Mouse (Mus musculus) heart, embryonic 16.5 days (tissue): ENCODE data around the gene Grm7. TPM values are rescaled to one million over a fixed set of nuclear protein-coding genes. Genes with fewer than 3 reads are reported as not detected.

Source experiments
- ATAC-seq: fragments of 200-750 bp; cut with Nextera tagmentation; replicated peaks from 2 replicates; pipeline ENCODE4 v1.8.0; 2017; ENCODE audit warnings: moderate number of reproducible peaks; ENCODE audit not compliant: insufficient read depth, low FRiP score; ENCODE audit errors: extremely low read depth
- H3K27ac ChIP-seq: fragments of 300-500 bp; sonication (generic); 2 replicates; pipeline ENCODE4 v1.5.1; 2014; ENCODE audit warnings: mild to moderate bottlenecking, low read length, control low read depth, moderate library complexity
- H3K27me3 ChIP-seq: fragments of 300-500 bp; sonication (generic); 2 replicates; pipeline ENCODE4 v1.6.1; 2014; ENCODE audit warnings: low read length, mixed read lengths; ENCODE audit not compliant: control insufficient read depth, insufficient read depth
- H3K36me3 ChIP-seq: fragments of 300-500 bp; sonication (generic); 2 replicates; pipeline ENCODE4 v1.6.1; 2014; ENCODE audit not compliant: control insufficient read depth, insufficient read depth
- H3K4me1 ChIP-seq: fragments of 300-500 bp; sonication (generic); 2 replicates; pipeline ENCODE4 v1.6.1; 2014; ENCODE audit warnings: low read length, mixed read lengths; ENCODE audit not compliant: control insufficient read depth, insufficient read depth
- H3K4me2 ChIP-seq: fragments of 300-500 bp; sonication (generic); 2 replicates; pipeline ENCODE4 v1.6.1; 2014; ENCODE audit warnings: low read depth, mild to moderate bottlenecking, control low read depth, low read length
- H3K4me3 ChIP-seq: fragments of 300-500 bp; sonication (generic); 2 replicates; pipeline ENCODE4 v1.5.1; 2014; ENCODE audit warnings: mild to moderate bottlenecking, control low read depth, low read length
- H3K9ac ChIP-seq: fragments of 300-500 bp; sonication (generic); 2 replicates; pipeline ENCODE4 v1.6.1; 2014; ENCODE audit warnings: low read length, control low read depth
- H3K9me3 ChIP-seq: fragments of 300-500 bp; sonication (generic); replicated peaks from 2 replicates; pipeline ENCODE4 v1.6.1; 2016; ENCODE audit warnings: low read length; ENCODE audit not compliant: control insufficient read depth
- WGBS: fragments of 180-500 bp; shearing (Covaris S2); extraction: QIAGEN DNeasy Blood & Tissue Kit; methylation state at CpG from one replicate; pipeline ENCODE4 v1.1.7; 2014; 5-methylcytosine and 5-hydroxymethylcytosine counted together
- polyA plus RNA-seq: library from polyadenylated mRNA; unstranded; fragments of >200 nt; fragmentation: Nextera tagmentation; extraction: Ambion mirVana; gene quantifications from 2 replicates; pipeline ENCODE4 v1.2.1, GENCODE M21; 2015

Gene Grm7
- polyA plus RNA-seq, 1 experiment from 2014 or later: 0.47 TPM

DNA sequence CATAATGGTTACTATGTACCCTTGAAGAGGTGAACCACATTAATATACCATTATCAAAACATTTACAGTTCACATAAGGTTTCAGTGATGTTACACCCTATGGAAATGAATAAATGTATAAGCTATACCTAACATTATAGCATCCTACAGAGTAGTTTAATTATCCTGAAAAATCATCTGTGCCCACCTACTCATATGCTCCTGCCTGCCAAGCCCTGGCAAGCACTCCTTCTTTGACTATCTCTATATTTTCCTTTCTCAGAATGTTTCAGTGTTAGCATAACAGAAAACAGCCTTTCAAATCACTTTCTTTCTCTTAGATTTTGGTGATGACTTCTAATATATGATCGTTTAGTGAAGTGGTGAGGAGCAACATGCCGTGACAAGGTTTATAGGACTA, 147.3 kb downstream of the Grm7 start:
- Histone ChIP-seq H3K4me2 (no peak overlapping the region), H3K9ac (no peak overlapping the region), H3K4me1 (no peaks in the 10 kb centered on the region), H3K27ac (no peak overlapping the region), H3K36me3 (no peaks in the 10 kb centered on the region), H3K9me3 (no peaks in the 10 kb centered on the region), H3K4me3 (no peak overlapping the region), H3K27me3 (no peaks in the 10 kb centered on the region)
- ATAC-seq: no peak
- 79% methylated on average over 2 of the region's 2 CpGs for WGBS

DNA sequence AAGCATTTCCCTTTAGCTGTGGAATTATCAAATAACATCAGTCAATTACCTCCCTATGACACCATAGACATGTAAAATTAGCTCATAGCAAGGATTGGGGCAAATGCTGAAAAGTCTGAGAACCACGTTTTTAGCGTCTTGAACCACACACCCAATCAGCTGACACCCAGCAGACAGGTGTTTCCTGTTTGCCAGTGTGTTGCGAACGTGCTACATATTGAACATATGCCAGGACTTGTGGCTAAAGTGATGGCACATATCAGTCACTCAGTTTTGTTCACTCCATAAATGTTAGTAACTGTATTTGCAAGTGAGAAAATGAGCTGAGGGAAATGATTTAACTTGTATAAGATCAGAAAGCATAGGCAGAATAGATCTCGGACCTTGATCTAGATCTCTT, 162.1 kb downstream of the Grm7 start:
- Histone ChIP-seq H3K27me3 (no peaks in the 10 kb centered on the region), H3K9me3 (no peaks in the 10 kb centered on the region), H3K4me1 (no peaks in the 10 kb centered on the region), H3K4me3 (no peak overlapping the region), H3K4me2 (no peak overlapping the region), H3K36me3 (no peaks in the 10 kb centered on the region), H3K27ac (no peak overlapping the region), H3K9ac (no peak overlapping the region)
- 50% methylated on average over 5 of the region's 5 CpGs for WGBS
- ATAC-seq: no peak

DNA sequence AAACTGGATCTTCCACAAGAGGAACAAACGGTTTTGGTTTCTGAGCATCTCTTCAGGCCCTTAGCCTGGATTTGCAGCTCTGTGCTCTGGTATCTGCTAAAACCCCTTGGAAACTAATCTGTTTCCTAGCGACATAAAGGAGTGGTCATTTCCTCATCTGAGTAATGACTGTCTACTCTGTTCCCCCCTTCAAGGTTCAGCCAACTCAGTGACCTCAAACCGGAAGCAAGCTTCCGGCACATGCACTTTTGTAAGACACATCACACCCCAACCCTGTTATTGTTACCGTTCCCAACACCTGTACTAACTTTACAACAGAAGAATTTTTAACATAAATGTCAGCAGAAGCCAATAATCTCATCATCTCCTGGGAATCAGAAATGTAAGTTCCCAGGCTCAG, 166.8 kb downstream of the Grm7 start:
- Histone ChIP-seq H3K27me3 (no peaks in the 10 kb centered on the region), H3K4me3 (no peak overlapping the region), H3K4me2 (no peak overlapping the region), H3K9ac (no peak overlapping the region), H3K4me1 (no peaks in the 10 kb centered on the region), H3K36me3 (no peaks in the 10 kb centered on the region), H3K27ac (no peak overlapping the region), H3K9me3 (no peaks in the 10 kb centered on the region)
- WGBS: 57% methylated on average over 5 of the region's 5 CpGs
- no peak for ATAC-seq

DNA sequence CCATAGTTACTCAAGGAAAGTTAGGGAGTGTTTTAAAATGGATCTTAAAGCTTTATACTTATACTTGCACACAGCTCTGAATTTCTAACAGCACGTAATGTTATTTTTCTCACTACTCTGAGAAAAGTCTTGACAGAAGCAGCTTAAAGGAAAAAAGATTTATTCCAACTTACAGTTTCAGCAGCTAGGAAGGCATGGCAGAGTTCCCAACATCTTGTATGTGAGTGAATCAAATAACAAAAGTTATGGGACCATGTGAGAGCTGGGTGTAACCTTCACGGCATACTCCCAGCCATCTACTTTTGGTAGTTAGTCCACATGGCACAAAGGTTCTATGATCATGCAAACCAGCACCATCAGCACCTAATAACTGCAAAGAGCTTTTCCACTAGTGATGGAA, 172.9 kb downstream of the Grm7 start:
- H3K4me2 ChIP-seq: no peak overlapping the region
- no peaks in the 10 kb centered on the region for H3K36me3 ChIP-seq
- H3K9me3 ChIP-seq: no peaks in the 10 kb centered on the region
- no peak for ATAC-seq
- no peak overlapping the region for H3K4me3 ChIP-seq
- 76% methylated on average over 2 of the region's 2 CpGs for WGBS
- no peak overlapping the region for H3K9ac ChIP-seq
- H3K4me1 ChIP-seq: no peaks in the 10 kb centered on the region
- no peak overlapping the region for H3K27ac ChIP-seq
- H3K27me3 ChIP-seq: no peaks in the 10 kb centered on the region

DNA sequence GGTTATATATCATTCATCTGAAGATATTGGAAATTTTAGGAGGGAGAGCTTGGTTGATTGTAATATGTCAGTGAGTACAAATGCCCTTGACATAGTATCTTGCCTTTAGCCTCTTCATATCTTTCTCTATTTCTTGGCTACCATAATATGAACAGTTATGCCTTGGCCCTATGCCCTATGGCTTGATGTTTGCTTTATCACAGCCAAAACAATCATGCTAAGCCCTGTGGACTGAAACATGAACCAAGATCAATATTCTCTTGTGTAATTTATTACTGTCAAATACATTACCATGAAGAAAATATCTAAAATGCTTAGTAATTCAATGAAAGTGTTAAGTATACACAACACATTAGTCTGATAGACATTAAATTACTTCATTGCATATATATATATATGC, 222.9 kb downstream of the Grm7 start:
- no peak overlapping the region for H3K27ac ChIP-seq
- no peak overlapping the region for H3K4me3 ChIP-seq
- H3K9ac ChIP-seq: no peak overlapping the region
- H3K27me3 ChIP-seq: no peaks in the 10 kb centered on the region
- no peaks in the 10 kb centered on the region for H3K9me3 ChIP-seq
- no peaks in the 10 kb centered on the region for H3K36me3 ChIP-seq
- ATAC-seq: no peak
- no peak overlapping the region for H3K4me2 ChIP-seq
- no peaks in the 10 kb centered on the region for H3K4me1 ChIP-seq

DNA sequence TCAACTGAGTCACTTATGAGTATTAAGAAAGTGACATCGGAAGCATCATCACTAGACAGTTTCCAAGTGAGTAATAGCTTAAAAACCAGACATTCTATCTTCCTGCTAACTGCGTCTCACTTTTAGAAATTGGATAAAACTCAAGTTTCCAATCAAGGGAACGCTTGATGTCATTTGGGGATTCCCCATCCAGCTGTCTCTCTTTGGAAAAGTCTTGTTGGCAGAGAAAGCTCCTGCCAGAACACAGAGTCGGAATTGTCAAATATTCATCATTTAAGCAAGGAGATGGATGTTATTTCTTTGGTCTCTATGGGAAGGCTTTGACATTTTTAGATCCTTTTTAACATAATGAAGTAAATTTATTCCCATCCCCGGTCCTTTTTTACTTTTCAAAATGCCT, 336.6 kb downstream of the Grm7 start:
- no peak for ATAC-seq

DNA sequence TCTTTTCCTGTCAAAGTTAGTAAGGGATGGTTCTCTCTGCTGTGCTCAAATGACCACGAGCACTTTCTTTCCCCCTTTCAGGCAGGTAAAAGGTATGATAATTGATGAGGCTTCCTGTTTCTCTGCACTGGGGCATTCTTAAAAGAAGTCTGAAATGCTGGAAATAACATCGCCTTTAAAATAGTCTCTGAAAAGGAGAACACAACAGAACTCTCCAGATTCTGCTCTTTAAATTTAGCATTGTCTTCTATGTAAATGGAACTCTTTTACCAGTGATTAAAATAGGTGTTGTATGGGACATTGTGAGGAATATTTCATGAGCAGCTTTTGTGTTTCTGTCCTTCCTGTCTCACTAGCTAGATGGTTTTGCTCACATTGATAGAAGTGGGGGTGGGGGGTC, 393.7 kb downstream of the Grm7 start:
- Histone ChIP-seq H3K36me3 (no peaks in the 10 kb centered on the region), H3K27ac (no peak overlapping the region), H3K4me2 (no peak overlapping the region), H3K4me3 (no peak overlapping the region), H3K27me3 (no peaks in the 10 kb centered on the region), H3K4me1 (no peaks in the 10 kb centered on the region), H3K9ac (no peak overlapping the region), H3K9me3 (no peaks in the 10 kb centered on the region)
- WGBS: 53% methylated on average over 2 of the region's 2 CpGs
- ATAC-seq: no peak

More for the DNA sequence above, 336.6 kb downstream of the Grm7 start:
- H3K4me2 ChIP-seq: no peak overlapping the region
- no peak overlapping the region for H3K9ac ChIP-seq
- H3K36me3 ChIP-seq: no peaks in the 10 kb centered on the region
- no peaks in the 10 kb centered on the region for H3K4me1 ChIP-seq
- H3K27ac ChIP-seq: no peak overlapping the region
- no peak overlapping the region for H3K4me3 ChIP-seq
- H3K27me3 ChIP-seq: no peaks in the 10 kb centered on the region
- H3K9me3 ChIP-seq: no peaks in the 10 kb centered on the region
- WGBS: 58% methylated on average over 5 of the region's 5 CpGs

DNA sequence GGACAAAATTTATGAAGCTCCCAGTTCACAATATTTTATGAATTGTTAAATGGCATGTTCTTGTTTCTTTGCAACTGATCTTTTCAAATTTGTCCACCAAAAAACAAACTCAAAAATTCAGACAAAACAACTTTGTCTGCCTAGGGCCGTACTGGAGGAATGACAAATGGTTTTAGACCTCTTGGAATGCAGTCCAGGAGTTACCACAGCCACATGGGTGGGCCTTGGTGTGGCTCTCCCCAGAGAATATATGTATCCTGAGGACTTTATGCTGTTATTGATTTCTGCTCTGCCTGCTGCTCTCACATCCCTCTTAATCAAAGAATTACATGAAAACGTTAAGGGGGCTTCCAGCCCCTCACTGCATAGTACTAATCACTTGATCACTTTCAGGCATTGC, 400.5 kb downstream of the Grm7 start:
- no peak for ATAC-seq
- no peaks in the 10 kb centered on the region for H3K4me1 ChIP-seq
- no peak overlapping the region for H3K9ac ChIP-seq
- H3K36me3 ChIP-seq: no peaks in the 10 kb centered on the region
- H3K4me2 ChIP-seq: no peak overlapping the region
- H3K27me3 ChIP-seq: no peaks in the 10 kb centered on the region
- no peak overlapping the region for H3K4me3 ChIP-seq
- H3K9me3 ChIP-seq: no peaks in the 10 kb centered on the region
- H3K27ac ChIP-seq: no peak overlapping the region
- WGBS: 48% methylated on average over 2 of the region's 2 CpGs

DNA sequence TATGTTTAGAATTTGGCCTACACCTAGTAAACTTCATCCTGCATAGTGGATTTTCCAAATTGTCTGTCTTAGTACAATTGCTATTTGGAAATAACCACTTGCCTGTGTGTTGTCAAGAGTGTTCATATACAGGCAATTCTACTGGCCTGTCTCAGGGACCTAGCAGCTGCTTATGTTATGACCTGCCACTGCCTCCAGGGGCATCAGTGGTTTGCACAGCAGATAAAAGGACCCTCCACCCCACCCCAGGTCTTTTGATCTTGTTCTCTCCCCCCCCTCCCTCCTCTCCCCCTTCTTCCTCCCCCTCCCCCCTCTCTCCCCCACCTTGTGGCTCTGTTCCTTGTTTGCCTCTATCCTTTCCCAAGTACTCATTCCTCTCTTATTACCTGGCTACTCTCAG, 403.9 kb downstream of the Grm7 start:
- no peaks in the 10 kb centered on the region for H3K9me3 ChIP-seq
- no peak for ATAC-seq
- no peaks in the 10 kb centered on the region for H3K27me3 ChIP-seq
- no peaks in the 10 kb centered on the region for H3K36me3 ChIP-seq
- no peak overlapping the region for H3K27ac ChIP-seq
- H3K4me2 ChIP-seq: no peak overlapping the region
- H3K4me1 ChIP-seq: no peaks in the 10 kb centered on the region
- H3K9ac ChIP-seq: no peak overlapping the region
- H3K4me3 ChIP-seq: no peak overlapping the region
